Mouse (Mus musculus): Measurements from ENCODE around the gene 1700014D04Rik. TPM values are rescaled to one million over a fixed set of nuclear protein-coding genes. Genes with fewer than 3 reads are reported as not detected.
"Not testable (repeated sequence)": the region's sequence is repeated elsewhere in the genome, so short reads cannot be mapped to it uniquely, and the experiment has no call there.

1700014D04Rik gene
- polyA plus RNA-seq, 1 experiment from 2014 or later: not detected

GRCm38 (mm10) chr13:59731652-59732051 lies 14.9 kb downstream of the 1700014D04Rik start, which contains the start of gene Spata31d1d:
Gene Spata31d1d, minus strand, starts transcription at chr13:59731752.
- no peak within 1 kb of the TSS for H3K4me2 ChIP-seq (ENCODE audit: low read length)
- H3K27me3 ChIP-seq (ENCODE audit: insufficient read depth, low read length): no peaks in the 10 kb centered on the region
- DNase-seq (ENCODE audit: low spot score) (no peak), ATAC-seq (replicated peaks; ENCODE audit: low FRiP score, low read depth) (no peak)
- no peak for TF ChIP-seq CTCF (IDR thresholded peaks at IDR 0.05; ENCODE audit: low read depth)
- no peak within 1 kb of the TSS for H3K9ac ChIP-seq (ENCODE audit: low read depth, low read length)
- 40% methylated on average over 7 of the region's 7 CpGs for WGBS
- no peaks in the 10 kb centered on the region for H3K9me3 ChIP-seq (replicated peaks; ENCODE audit: low read length)
- no peaks in the 10 kb centered on the region for H3K36me3 ChIP-seq (ENCODE audit: insufficient read depth, low read length)
- no peaks in the 10 kb centered on the region for H3K4me1 ChIP-seq (replicated peaks; ENCODE audit: insufficient read depth, low read length)
- H3K27ac ChIP-seq: no peak within 1 kb of the TSS
- H3K4me3 ChIP-seq (replicated peaks; ENCODE audit: low read depth, low read length): no peak within 1 kb of the TSS

GRCm38 (mm10) chr13:59728378-59729093 lies 18.0 kb downstream of the 1700014D04Rik start:
- no peak overlapping the region for H3K27ac ChIP-seq
- DNase-seq (ENCODE audit: low spot score) (peak; percentile 94), ATAC-seq (replicated peaks; ENCODE audit: low FRiP score, low read depth) (peak; percentile 86)
- 24% methylated on average over 7 of the region's 7 CpGs for WGBS
- no peak overlapping the region for H3K4me3 ChIP-seq (replicated peaks; ENCODE audit: low read depth, low read length)
- H3K4me1 ChIP-seq (replicated peaks; ENCODE audit: insufficient read depth, low read length): peaks cover 5% of the 10 kb centered on the region; the same call in 1 of the 2 replicates
- no peak overlapping the region for H3K4me2 ChIP-seq (ENCODE audit: low read length)
- no peaks in the 10 kb centered on the region for H3K36me3 ChIP-seq (ENCODE audit: insufficient read depth, low read length)
- TF ChIP-seq CTCF (IDR thresholded peaks at IDR 0.05; ENCODE audit: low read depth): peak; percentile 97
- no peaks in the 10 kb centered on the region for H3K27me3 ChIP-seq (ENCODE audit: insufficient read depth, low read length)
- no peaks in the 10 kb centered on the region for H3K9me3 ChIP-seq (replicated peaks; ENCODE audit: low read length)
- no peak overlapping the region for H3K9ac ChIP-seq (ENCODE audit: low read depth, low read length)

- Histone ChIP-seq H3K27me3 (ENCODE audit: insufficient read depth, low read length) (no peaks in the 10 kb centered on the region), H3K36me3 (ENCODE audit: insufficient read depth, low read length) (no peaks in the 10 kb centered on the region), H3K4me2 (ENCODE audit: low read length) (peak overlapping the region; percentile 34), H3K4me1 (replicated peaks; ENCODE audit: insufficient read depth, low read length) (peaks cover 5% of the 10 kb centered on the region; the same call in 1 of the 2 replicates), H3K27ac (no peak overlapping the region), H3K4me3 (replicated peaks; ENCODE audit: low read depth, low read length) (no peak overlapping the region), H3K9me3 (replicated peaks; ENCODE audit: low read length) (no peaks in the 10 kb centered on the region), H3K9ac (ENCODE audit: low read depth, low read length) (no peak overlapping the region)
- no peak for TF ChIP-seq CTCF (IDR thresholded peaks at IDR 0.05; ENCODE audit: low read depth)
- WGBS: 33% methylated on average over 29 of the region's 29 CpGs
- no peak for DNase-seq (ENCODE audit: low spot score)
- ATAC-seq (replicated peaks; ENCODE audit: low FRiP score, low read depth): no peak
Observed at GRCm38 (mm10) chr13:59726139-59726867, 20.2 kb downstream of the 1700014D04Rik start.

GRCm38 (mm10) chr13:59722089-59722488 lies 24.5 kb downstream of the 1700014D04Rik start:
- not testable (repeated sequence) for H3K36me3 ChIP-seq (ENCODE audit: insufficient read depth, low read length); H3K9me3 ChIP-seq (replicated peaks; ENCODE audit: low read length); H3K27me3 ChIP-seq (ENCODE audit: insufficient read depth, low read length); ATAC-seq (replicated peaks; ENCODE audit: low FRiP score, low read depth); H3K4me2 ChIP-seq (ENCODE audit: low read length); H3K27ac ChIP-seq; DNase-seq (ENCODE audit: low spot score); H3K9ac ChIP-seq (ENCODE audit: low read depth, low read length); H3K4me1 ChIP-seq (replicated peaks; ENCODE audit: insufficient read depth, low read length); H3K4me3 ChIP-seq (replicated peaks; ENCODE audit: low read depth, low read length)
- WGBS: 92% methylated on average over 1 of the region's 1 CpGs

GRCm38 (mm10) chr13:59719475-59719874 lies 27.1 kb downstream of the 1700014D04Rik start:
- Histone ChIP-seq H3K4me2 (ENCODE audit: low read length) (0 out of 2 replicates have a peak overlapping the region, but pooled peaks have one; percentile 5), H3K9ac (ENCODE audit: low read depth, low read length) (no peak overlapping the region), H3K36me3 (ENCODE audit: insufficient read depth, low read length) (no peaks in the 10 kb centered on the region), H3K4me1 (replicated peaks; ENCODE audit: insufficient read depth, low read length) (no peaks in the 10 kb centered on the region), H3K4me3 (replicated peaks; ENCODE audit: low read depth, low read length) (no peak overlapping the region), H3K9me3 (replicated peaks; ENCODE audit: low read length) (no peaks in the 10 kb centered on the region), H3K27me3 (ENCODE audit: insufficient read depth, low read length) (no peaks in the 10 kb centered on the region), H3K27ac (no peak overlapping the region)
- ATAC-seq (replicated peaks; ENCODE audit: low FRiP score, low read depth): no peak
- DNase-seq (ENCODE audit: low spot score): no peak
- 76% methylated on average over 1 of the region's 1 CpGs for WGBS
- no peak for TF ChIP-seq CTCF (IDR thresholded peaks at IDR 0.05; ENCODE audit: low read depth)

GRCm38 (mm10) chr13:59718857-59719440 lies 27.6 kb downstream of the 1700014D04Rik start:
- not testable (repeated sequence) for H3K9ac ChIP-seq (ENCODE audit: low read depth, low read length); H3K27ac ChIP-seq; H3K27me3 ChIP-seq (ENCODE audit: insufficient read depth, low read length); H3K36me3 ChIP-seq (ENCODE audit: insufficient read depth, low read length); H3K4me1 ChIP-seq (replicated peaks; ENCODE audit: insufficient read depth, low read length); H3K4me3 ChIP-seq (replicated peaks; ENCODE audit: low read depth, low read length); H3K9me3 ChIP-seq (replicated peaks; ENCODE audit: low read length); ATAC-seq (replicated peaks; ENCODE audit: low FRiP score, low read depth)
- 0 out of 2 replicates have a peak overlapping the region, but pooled peaks have one; percentile 5 for H3K4me2 ChIP-seq (ENCODE audit: low read length)
- WGBS: 29% methylated on average over 6 of the region's 6 CpGs
- DNase-seq (ENCODE audit: low spot score): peak; percentile 42
